Mouse (Mus musculus) T-cell, adult 2 months (primary cell): ENCODE results near the gene Ankrd6.
A peak's percentile ranks its signal among the peaks of the same experiment; 100 is the strongest.

Experiments
- DNase-seq: peaks from one replicate; pipeline ENCODE4 v3.0.0; 2022; ENCODE audit warnings: low spot score

Gene Ankrd6

GRCm38 (mm10) chr4:32905381-32905780, 45.3 kb downstream of the Ankrd6 start:
- DNase-seq, result no peak

DNA sequence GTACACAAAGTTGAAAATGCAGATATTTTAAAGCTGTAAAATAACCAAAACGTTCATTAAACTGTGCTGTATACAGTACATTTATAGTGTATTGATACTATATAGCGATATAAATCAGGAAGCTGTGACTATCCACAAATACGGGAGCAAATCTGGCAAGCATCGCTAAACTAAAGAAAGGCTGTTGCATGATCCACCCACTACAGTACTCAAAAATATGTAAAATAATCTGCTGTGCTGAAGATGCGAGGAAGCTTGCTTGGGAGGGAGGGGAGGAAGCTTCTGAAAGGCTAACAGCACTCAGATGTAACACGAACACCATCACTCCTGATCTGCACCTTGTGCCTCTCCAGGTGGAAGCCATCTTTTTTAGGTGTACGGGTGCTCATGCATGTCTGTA, 46.8 kb downstream of the Ankrd6 start:
- DNase-seq, result no peak

GRCm38 (mm10) chr4:32899051-32899450, 51.6 kb downstream of the Ankrd6 start:
- DNase-seq, result no peak

GRCm38 (mm10) chr4:32891341-32891740, 59.3 kb downstream of the Ankrd6 start:
- DNase-seq, result no peak

GRCm38 (mm10) chr4:32890735-32891098, 59.9 kb downstream of the Ankrd6 start:
- no peak for DNase-seq

GRCm38 (mm10) chr4:32889996-32890734, 60.5 kb downstream of the Ankrd6 start:
- DNase-seq, result no peak

DNA sequence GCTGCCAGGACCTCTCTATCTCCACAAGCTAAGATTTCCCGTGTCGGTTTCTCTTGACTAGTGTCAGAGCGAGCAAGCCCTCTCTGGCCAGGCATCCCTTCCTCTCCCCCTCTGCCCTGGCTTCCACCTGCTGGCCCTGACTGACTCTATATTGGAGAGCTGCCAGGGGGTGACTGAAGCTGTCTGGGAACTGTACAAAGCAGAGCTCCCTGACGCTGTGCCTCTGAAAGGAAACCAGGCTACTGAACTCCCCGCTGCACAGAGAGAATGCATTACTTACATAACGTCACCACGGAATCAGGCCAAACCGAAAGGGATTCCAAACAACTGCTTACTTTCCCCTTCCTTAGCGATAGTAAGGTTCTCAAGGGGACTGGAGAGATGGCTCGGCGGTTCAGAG, 61.4 kb downstream of the Ankrd6 start:
- peak; percentile 24 for DNase-seq

DNA sequence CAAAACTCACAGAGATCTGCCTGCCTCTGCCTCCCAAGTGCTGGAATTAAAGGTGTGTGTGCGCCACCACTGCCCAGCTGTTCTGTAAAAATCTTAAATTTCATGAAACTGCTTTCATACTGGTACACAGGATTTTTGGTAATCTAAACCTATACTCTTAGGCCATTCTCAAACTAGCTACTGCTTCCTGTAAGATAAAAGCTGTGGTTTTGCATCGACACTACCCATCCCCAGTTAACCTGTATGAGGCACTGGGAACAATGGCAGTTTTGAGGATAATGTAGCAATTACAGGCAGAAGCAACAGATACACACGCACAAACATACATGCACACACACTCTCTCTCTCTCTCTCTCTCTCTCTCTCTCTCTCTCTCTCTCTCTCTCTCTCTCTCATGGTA, 64.2 kb downstream of the Ankrd6 start:
- no peak for DNase-seq

DNA sequence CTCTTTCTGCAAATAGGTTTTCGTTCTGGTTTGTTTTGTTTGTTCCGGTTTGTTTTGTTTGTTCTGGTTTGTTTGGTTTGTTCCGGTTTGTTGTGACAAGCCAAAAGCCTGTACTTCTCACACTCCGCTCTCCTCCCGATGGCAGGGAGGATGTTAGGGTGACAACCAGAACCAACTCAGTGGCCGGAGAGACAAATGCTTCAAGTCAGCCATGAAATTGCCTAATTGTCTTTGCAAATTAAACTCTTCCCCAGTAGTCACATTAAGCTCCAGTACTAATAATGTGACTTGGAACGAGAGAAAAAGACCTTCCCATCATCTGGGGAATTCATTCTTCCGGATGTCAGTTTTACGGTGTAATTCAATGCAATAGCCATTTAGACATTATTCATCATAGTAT, 66.0 kb downstream of the Ankrd6 start:
- no peak for DNase-seq

- DNase-seq, result no peak
These were observed 69.6 kb downstream of the Ankrd6 start for GRCm38 (mm10) chr4:32881001-32881400.

DNA sequence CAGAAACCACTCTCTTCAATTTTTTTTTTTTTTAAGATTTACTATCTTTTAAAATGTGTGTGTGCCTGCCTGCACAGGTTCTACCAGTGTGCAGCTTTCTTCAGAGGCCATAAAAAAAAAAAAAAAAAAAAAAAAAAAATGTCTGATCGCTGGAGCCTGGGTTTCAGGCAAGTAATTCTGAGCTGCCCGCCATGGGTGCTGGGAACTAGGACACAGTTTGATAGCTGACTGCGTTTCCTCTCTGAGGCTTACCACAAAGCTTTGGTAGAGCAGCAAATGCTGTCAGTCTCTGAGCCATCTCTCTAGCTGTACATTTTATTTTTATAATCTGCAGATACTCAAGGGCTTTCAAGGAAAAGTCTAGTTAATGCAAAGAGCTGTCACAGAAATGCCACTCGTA, 76.0 kb downstream of the Ankrd6 start:
- no peak for DNase-seq

GRCm38 (mm10) chr4:32872189-32872749, 78.4 kb downstream of the Ankrd6 start:
- no peak for DNase-seq

DNA sequence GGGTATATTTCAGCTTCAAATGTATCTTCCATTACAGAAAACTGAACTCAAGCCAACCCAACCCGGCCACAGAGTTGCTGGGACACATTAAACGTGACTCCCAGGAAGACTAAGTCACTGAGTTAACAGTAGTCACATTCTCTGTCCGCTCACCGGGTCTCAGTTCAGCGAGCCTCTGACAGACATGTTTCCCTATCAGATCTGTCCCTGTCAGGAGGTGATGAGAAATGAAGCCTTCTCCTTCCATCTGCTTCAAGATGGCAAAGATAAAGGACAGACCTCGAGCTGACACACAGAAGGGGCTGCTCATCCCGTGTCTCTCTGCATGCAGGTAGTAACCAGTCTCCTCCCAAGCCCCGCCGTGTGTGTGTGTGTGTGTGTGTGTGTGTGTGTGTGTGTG, 81.3 kb downstream of the Ankrd6 start:
- no peak for DNase-seq

DNA sequence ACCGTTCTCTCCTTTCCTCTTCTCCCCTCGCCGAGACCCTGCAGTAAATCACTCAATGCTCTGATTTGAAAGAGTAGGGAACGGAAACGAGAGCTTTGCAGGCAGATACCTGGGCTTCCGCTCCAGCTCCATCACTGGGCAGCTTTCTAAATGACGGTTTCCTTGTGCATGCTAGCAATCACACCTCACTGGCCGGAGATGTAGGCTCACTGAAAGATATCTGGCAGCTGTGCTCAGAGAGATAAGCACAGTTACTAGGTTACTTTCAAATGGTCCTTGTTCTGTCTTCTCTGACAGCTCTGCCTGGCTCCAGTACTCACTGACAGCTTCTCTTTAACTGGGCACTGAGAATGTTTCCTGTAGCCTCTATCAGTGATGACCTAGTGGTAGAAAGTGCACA, 81.8 kb downstream of the Ankrd6 start:
- DNase-seq, result peak; percentile 16

DNA sequence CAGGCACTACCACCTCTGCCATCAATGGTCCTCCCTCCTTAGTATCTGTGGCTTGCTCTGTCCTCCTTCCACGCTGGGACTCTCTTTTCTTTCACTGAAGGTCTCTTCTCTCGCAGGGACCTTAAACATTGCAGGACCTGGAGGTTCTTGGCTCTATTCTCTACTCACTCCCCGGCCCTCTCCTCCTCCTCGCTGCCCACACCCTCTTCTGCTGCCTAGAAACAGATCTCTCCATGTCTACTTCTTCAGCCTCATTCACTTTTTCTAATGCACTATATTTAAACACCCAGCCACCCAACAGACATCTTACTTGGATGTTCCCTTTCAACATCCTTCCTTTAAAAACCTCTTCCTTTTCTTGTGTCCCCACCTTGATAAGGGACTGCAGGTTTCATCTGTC, 82.2 kb downstream of the Ankrd6 start:
- DNase-seq, result no peak

DNA sequence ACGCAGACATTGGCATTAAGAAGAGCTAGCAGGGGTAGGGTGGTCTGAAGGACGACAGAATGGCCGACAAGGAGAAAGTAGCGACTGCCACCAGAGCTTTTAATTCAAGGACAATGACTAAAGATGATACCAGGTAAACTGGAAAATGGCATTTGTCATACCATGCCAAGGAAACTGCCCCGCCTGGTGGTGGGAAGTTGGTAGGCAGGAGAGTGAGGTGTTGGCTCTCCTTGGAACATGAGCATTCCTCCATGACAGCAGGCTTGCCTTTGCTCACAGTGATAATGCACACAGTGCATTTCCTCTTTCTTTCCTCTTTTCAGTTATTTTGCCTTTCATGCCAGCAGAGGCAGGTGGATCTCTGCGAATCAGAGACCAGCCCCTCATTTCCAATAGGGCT, 83.2 kb downstream of the Ankrd6 start:
- DNase-seq, result no peak

DNA sequence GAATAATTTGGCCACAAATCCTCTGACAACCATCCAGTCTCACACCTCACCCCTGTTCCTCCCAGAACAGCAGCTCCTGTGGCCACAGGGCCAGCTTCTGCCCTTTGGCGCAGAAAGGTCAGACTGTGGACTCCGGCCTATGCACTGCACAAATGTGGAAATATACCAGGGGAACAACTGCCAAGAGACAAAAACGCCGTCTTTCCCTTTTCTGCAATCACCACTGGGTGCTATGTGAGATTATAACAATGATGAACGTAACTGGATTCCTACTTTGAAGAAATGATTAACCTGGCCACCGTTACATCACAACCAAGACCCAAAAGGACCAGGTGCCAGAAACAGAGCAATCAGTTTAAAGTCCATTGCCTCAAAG, 85.8 kb downstream of the Ankrd6 start:
- DNase-seq, result no peak

GRCm38 (mm10) chr4:32864131-32864866, 86.3 kb downstream of the Ankrd6 start:
- no peak for DNase-seq

- no peak for DNase-seq
These were observed 87.1 kb downstream of the Ankrd6 start for GRCm38 (mm10) chr4:32863447-32864130.

- DNase-seq, result no peak
These were observed 87.7 kb downstream of the Ankrd6 start for GRCm38 (mm10) chr4:32862751-32863446.

- DNase-seq, result peak; percentile 46
These were observed 88.5 kb downstream of the Ankrd6 start for GRCm38 (mm10) chr4:32862011-32862750.
